Mouse (Mus musculus) liver, postnatal 0 days (tissue): ENCODE results near the gene Inhbb. TPM values are rescaled to one million over a fixed set of nuclear protein-coding genes. Genes with fewer than 3 reads are reported as not detected.

Experiments
- ATAC-seq: fragments of 200-750 bp; cut with Nextera tagmentation; 2 replicates; pipeline ENCODE4 v1.8.0; 2017; ENCODE audit warnings: mild to moderate bottlenecking, moderate library complexity
- DNase-seq: peaks from one replicate; pipeline ENCODE4 v3.0.0-alpha.2; 2016
- H3K27ac ChIP-seq: fragments of 300-500 bp; sonication (generic); 2 replicates; pipeline ENCODE4 v1.5.1; 2014; ENCODE audit warnings: antibody characterized with exemption, moderate library complexity, mild to moderate bottlenecking, low read depth
- H3K27me3 ChIP-seq: fragments of 300-500 bp; sonication (generic); 2 replicates; pipeline ENCODE4 v1.6.1; 2014; ENCODE audit warnings: low read length, control low read depth, mixed read lengths; ENCODE audit not compliant: insufficient read depth
- H3K36me3 ChIP-seq: fragments of 300-500 bp; sonication (generic); replicated peaks from 2 replicates; pipeline ENCODE4 v1.6.1; 2014; ENCODE audit warnings: mild to moderate bottlenecking, control low read depth, low read length, moderate library complexity, mixed read lengths; ENCODE audit not compliant: insufficient read depth
- H3K4me1 ChIP-seq: fragments of 300-500 bp; sonication (generic); 2 replicates; pipeline ENCODE4 v1.6.1; 2014; ENCODE audit warnings: antibody characterized with exemption, mild to moderate bottlenecking, control low read depth; ENCODE audit not compliant: insufficient read depth
- H3K4me2 ChIP-seq: fragments of 300-500 bp; sonication (generic); 2 replicates; pipeline ENCODE4 v1.6.1; 2014; ENCODE audit warnings: low read depth, mild to moderate bottlenecking, low read length, moderate library complexity, mixed read lengths
- H3K4me3 ChIP-seq: fragments of 300-500 bp; sonication (generic); 2 replicates; pipeline ENCODE4 v1.5.1; 2014; ENCODE audit warnings: low read depth, low read length
- H3K9ac ChIP-seq: fragments of 300-500 bp; sonication (generic); replicated peaks from 2 replicates; pipeline ENCODE4 v1.6.1; 2014; ENCODE audit warnings: mild to moderate bottlenecking, moderate library complexity
- H3K9me3 ChIP-seq: fragments of 300-500 bp; sonication (generic); 2 replicates; pipeline ENCODE4 v1.6.1; 2016; ENCODE audit warnings: mild to moderate bottlenecking, control low read depth, low read length, mixed read lengths
- CTCF ChIP-seq: sonication (generic); IDR thresholded peaks from 2 replicates; pipeline ENCODE4 v1.5.1; 2016; ENCODE audit warnings: antibody characterized with exemption, low read depth
- EP300 ChIP-seq: IDR thresholded peaks from 2 replicates; pipeline ENCODE4 v1.6.1; 2016; ENCODE audit warnings: antibody characterized with exemption, low read depth, mild to moderate bottlenecking
- WGBS: fragments of 180-500 bp; shearing (Covaris S2); extraction: QIAGEN DNeasy Blood & Tissue Kit; methylation state at CpG from one replicate; pipeline ENCODE4 v1.1.7; 2014; ENCODE audit not compliant: insufficient replicate concordance; 5-methylcytosine and 5-hydroxymethylcytosine counted together
- polyA plus RNA-seq: library from polyadenylated mRNA; unstranded; fragments of >200 nt; fragmentation: Nextera tagmentation; extraction: Ambion mirVana; gene quantifications from 2 replicates; pipeline ENCODE4 v1.2.1, GENCODE M21; 2015

Inhbb gene
- polyA plus RNA-seq, 1 experiment from 2014 or later: 0.65 TPM

GRCm38 (mm10) chr1:119453731-119454130 lies 31.7 kb upstream of the Inhbb start:
- no peaks in the 10 kb centered on the region for H3K9me3 ChIP-seq
- H3K4me1 ChIP-seq: peaks cover 6% of the 10 kb centered on the region; the same call in 1 of the 2 replicates
- no peaks in the 10 kb centered on the region for H3K27me3 ChIP-seq
- no peak overlapping the region for H3K27ac ChIP-seq
- H3K9ac ChIP-seq: no peak overlapping the region
- no peak overlapping the region for H3K4me3 ChIP-seq
- ATAC-seq (no peak), DNase-seq (no peak)
- no peaks in the 10 kb centered on the region for H3K36me3 ChIP-seq
- no peak overlapping the region for H3K4me2 ChIP-seq
- TF ChIP-seq EP300: no peak
- no peak for TF ChIP-seq CTCF
- WGBS: 64% methylated on average over 4 of the region's 4 CpGs

- Histone ChIP-seq H3K27me3 (no peaks in the 10 kb centered on the region), H3K9ac (no peak overlapping the region), H3K4me1 (no peaks in the 10 kb centered on the region), H3K27ac (no peak overlapping the region), H3K4me2 (no peak overlapping the region), H3K9me3 (no peaks in the 10 kb centered on the region), H3K36me3 (no peaks in the 10 kb centered on the region), H3K4me3 (no peak overlapping the region)
- no peak for TF ChIP-seq EP300
- no peak for TF ChIP-seq CTCF
- ATAC-seq (no peak), DNase-seq (no peak)
- WGBS: 73% methylated on average over 10 of the region's 10 CpGs
These were observed 29.4 kb upstream of the Inhbb start for GRCm38 (mm10) chr1:119451417-119451816.

GRCm38 (mm10) chr1:119450651-119451345 lies 28.8 kb upstream of the Inhbb start:
- Histone ChIP-seq H3K27me3 (no peaks in the 10 kb centered on the region), H3K4me1 (no peaks in the 10 kb centered on the region), H3K9me3 (no peaks in the 10 kb centered on the region), H3K36me3 (no peaks in the 10 kb centered on the region), H3K27ac (no peak overlapping the region), H3K4me2 (no peak overlapping the region), H3K4me3 (no peak overlapping the region), H3K9ac (no peak overlapping the region)
- TF ChIP-seq CTCF (no peak), EP300 (no peak)
- ATAC-seq: no peak
- DNase-seq: no peak
- WGBS: 80% methylated on average over 10 of the region's 10 CpGs

- 51% methylated on average over 10 of the region's 10 CpGs for WGBS
- no peak for DNase-seq
These were observed 24.8 kb upstream of the Inhbb start for GRCm38 (mm10) chr1:119446753-119447283.

DNA sequence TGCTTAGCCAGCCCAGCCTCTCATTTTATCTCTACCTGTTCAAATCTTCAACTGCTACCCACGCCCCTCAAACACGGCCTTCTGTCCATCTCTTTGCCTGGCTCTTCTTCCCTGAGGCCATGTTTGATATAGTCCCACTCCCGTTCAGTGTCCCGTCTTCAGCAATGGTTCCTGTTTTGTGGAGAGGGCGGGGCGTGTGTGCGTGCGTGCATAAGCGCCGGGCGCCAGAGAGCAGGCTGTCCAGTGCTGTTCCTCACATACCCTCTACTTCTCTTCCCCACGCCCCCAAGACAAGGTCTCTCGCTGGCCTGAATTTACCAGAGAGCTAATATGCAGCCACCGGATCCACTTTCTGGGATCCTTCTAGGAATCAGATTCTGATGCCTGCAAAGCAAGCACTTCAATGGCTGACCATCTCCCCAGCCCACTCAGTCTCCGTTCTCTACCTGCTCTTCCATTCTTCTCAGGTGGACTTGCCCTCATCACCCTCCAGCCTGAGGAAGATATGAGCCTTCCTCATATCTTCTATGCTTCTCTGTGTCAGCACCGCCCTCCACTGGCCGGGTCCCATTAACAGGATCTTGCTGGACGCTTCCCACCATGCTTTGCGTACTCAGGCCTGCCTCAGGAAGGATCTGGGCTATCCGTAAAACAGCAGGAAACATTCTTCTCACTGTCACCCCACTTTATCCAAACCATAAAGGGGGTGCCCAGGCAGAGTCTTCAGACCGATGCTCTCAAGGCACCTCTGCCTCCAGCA lies 21.7 kb upstream of the Inhbb start:
- Histone ChIP-seq H3K4me2 (no peak overlapping the region), H3K36me3 (no peaks in the 10 kb centered on the region), H3K4me1 (no peaks in the 10 kb centered on the region), H3K27ac (no peak overlapping the region), H3K9ac (no peak overlapping the region), H3K4me3 (no peak overlapping the region), H3K27me3 (no peaks in the 10 kb centered on the region), H3K9me3 (no peaks in the 10 kb centered on the region)
- no peak for ATAC-seq
- 77% methylated on average over 21 of the region's 21 CpGs for WGBS
- 0 out of 2 replicates have a peak, but pooled peaks have one; percentile 19 for TF ChIP-seq CTCF
- no peak for TF ChIP-seq EP300
- DNase-seq: no peak

More at GRCm38 (mm10) chr1:119446753-119447283, 24.8 kb upstream of the Inhbb start:
- no peaks in the 10 kb centered on the region for H3K36me3 ChIP-seq
- no peak overlapping the region for H3K4me3 ChIP-seq
- H3K27ac ChIP-seq: no peak overlapping the region
- no peak for ATAC-seq
- no peak overlapping the region for H3K9ac ChIP-seq
- no peaks in the 10 kb centered on the region for H3K27me3 ChIP-seq
- TF ChIP-seq CTCF (no peak), EP300 (no peak)
- no peak overlapping the region for H3K4me2 ChIP-seq
- H3K4me1 ChIP-seq: no peaks in the 10 kb centered on the region
- no peaks in the 10 kb centered on the region for H3K9me3 ChIP-seq

- TF ChIP-seq CTCF (no peak), EP300 (no peak)
- WGBS: 80% methylated on average over 9 of the region's 9 CpGs
- no peak for DNase-seq
- no peak for ATAC-seq
- H3K9me3 ChIP-seq: no peaks in the 10 kb centered on the region
- no peak overlapping the region for H3K4me2 ChIP-seq
- no peaks in the 10 kb centered on the region for H3K36me3 ChIP-seq
- no peak overlapping the region for H3K27ac ChIP-seq
- H3K4me3 ChIP-seq: no peak overlapping the region
- no peaks in the 10 kb centered on the region for H3K27me3 ChIP-seq
- no peak overlapping the region for H3K9ac ChIP-seq
- no peaks in the 10 kb centered on the region for H3K4me1 ChIP-seq
These were observed 20.9 kb upstream of the Inhbb start for GRCm38 (mm10) chr1:119442901-119443300.
